Mouse (Mus musculus) testis, postnatal 14 days (tissue): Measurements from ENCODE around the gene Dhx37.
"Not testable (repeated sequence)": the region's sequence is repeated elsewhere in the genome, so short reads cannot be mapped to it uniquely, and the experiment has no call there.

Experiments used
- DNase-seq: peaks from one replicate; pipeline ENCODE4 v3.0.0; 2021; ENCODE audit warnings: low spot score

Gene Dhx37

GRCm38 (mm10) chr5:125389131-125389578 lies 44.8 kb downstream of the Dhx37 start, which contains the start of gene Gm10382:
Gm10382 (plus strand) TSS chr5:125389322.
- DNase-seq = peak; percentile 84

GRCm38 (mm10) chr5:125388358-125389092 lies 45.4 kb downstream of the Dhx37 start:
- DNase-seq = no peak

GRCm38 (mm10) chr5:125387295-125387694 lies 46.6 kb downstream of the Dhx37 start:
- DNase-seq = not testable (repeated sequence)

- DNase-seq = no peak
Observed at GRCm38 (mm10) chr5:125385215-125385940, 48.5 kb downstream of the Dhx37 start.

GRCm38 (mm10) chr5:125384512-125385214 lies 49.3 kb downstream of the Dhx37 start:
- no peak for DNase-seq

GRCm38 (mm10) chr5:125383637-125384420 lies 50.1 kb downstream of the Dhx37 start:
- no peak for DNase-seq

GRCm38 (mm10) chr5:125382673-125383558 lies 51.0 kb downstream of the Dhx37 start:
- DNase-seq = no peak

GRCm38 (mm10) chr5:125381954-125382672 lies 51.8 kb downstream of the Dhx37 start:
- DNase-seq = no peak

GRCm38 (mm10) chr5:125378919-125379318 lies 55.0 kb downstream of the Dhx37 start:
- DNase-seq = no peak

- DNase-seq = no peak
Observed at GRCm38 (mm10) chr5:125377214-125377613, 56.7 kb downstream of the Dhx37 start.

- DNase-seq = no peak
Observed at GRCm38 (mm10) chr5:125375871-125376270, 58.0 kb downstream of the Dhx37 start.

- no peak for DNase-seq
Observed at GRCm38 (mm10) chr5:125372027-125372426, 61.9 kb downstream of the Dhx37 start.

GRCm38 (mm10) chr5:125370950-125371693 lies 62.8 kb downstream of the Dhx37 start:
- no peak for DNase-seq

GRCm38 (mm10) chr5:125368568-125368967 lies 65.4 kb downstream of the Dhx37 start:
- DNase-seq = no peak

GRCm38 (mm10) chr5:125368156-125368555 lies 65.8 kb downstream of the Dhx37 start:
- no peak for DNase-seq

GRCm38 (mm10) chr5:125364851-125365429 lies 69.0 kb downstream of the Dhx37 start:
- no peak for DNase-seq

- no peak for DNase-seq
Observed at GRCm38 (mm10) chr5:125363894-125364293, 70.0 kb downstream of the Dhx37 start.
